Mouse (Mus musculus) hindbrain, embryonic 16.5 days (tissue): Measurements from ENCODE around the gene Bcl11b. TPM values are rescaled to one million over a fixed set of nuclear protein-coding genes. Genes with fewer than 3 reads are reported as not detected.
A peak's percentile ranks its signal among the peaks of the same experiment; 100 is the strongest.

Source experiments
- ATAC-seq: fragments of 200-750 bp; cut with Nextera tagmentation; 2 replicates; pipeline ENCODE4 v1.8.0; 2017; ENCODE audit warnings: moderate TSS enrichment, moderate library complexity
- H3K27ac ChIP-seq: fragments of 300-500 bp; sonication (generic); 2 replicates; pipeline ENCODE4 v1.5.1; 2014; ENCODE audit warnings: low read depth, mild to moderate bottlenecking, control low read depth, low read length, moderate library complexity
- H3K27me3 ChIP-seq: fragments of 300-500 bp; sonication (generic); replicated peaks from 2 replicates; pipeline ENCODE4 v1.6.1; 2014; ENCODE audit warnings: low read length; ENCODE audit not compliant: control insufficient read depth, insufficient read depth
- H3K36me3 ChIP-seq: fragments of 300-500 bp; sonication (generic); 2 replicates; pipeline ENCODE4 v1.6.1; 2014; ENCODE audit warnings: mild to moderate bottlenecking, low read length, moderate library complexity, mixed read lengths; ENCODE audit not compliant: control insufficient read depth, insufficient read depth
- H3K4me1 ChIP-seq: fragments of 300-500 bp; sonication (generic); 2 replicates; pipeline ENCODE4 v1.6.1; 2014; ENCODE audit warnings: low read depth, low read length; ENCODE audit not compliant: control insufficient read depth, insufficient read depth
- H3K4me2 ChIP-seq: fragments of 300-500 bp; sonication (generic); 2 replicates; pipeline ENCODE4 v1.6.1; 2014; ENCODE audit warnings: mild to moderate bottlenecking, low read length, control low read depth, moderate library complexity
- H3K4me3 ChIP-seq: fragments of 300-500 bp; sonication (generic); 2 replicates; pipeline ENCODE4 v1.5.1; 2014; ENCODE audit warnings: mild to moderate bottlenecking, low read length, control low read depth, moderate library complexity
- H3K9ac ChIP-seq: fragments of 300-500 bp; sonication (generic); 2 replicates; pipeline ENCODE4 v1.6.1; 2014; ENCODE audit warnings: low read depth, mild to moderate bottlenecking, control low read depth, low read length, moderate library complexity
- H3K9me3 ChIP-seq: fragments of 300-500 bp; sonication (generic); 2 replicates; pipeline ENCODE4 v1.6.1; 2014; ENCODE audit warnings: mild to moderate bottlenecking, low read length, moderate library complexity; ENCODE audit not compliant: control insufficient read depth
- WGBS: fragments of 180-500 bp; shearing (Covaris S2); extraction: QIAGEN DNeasy Blood & Tissue Kit; methylation state at CpG from one replicate; pipeline ENCODE4 v1.1.7; 2014; 5-methylcytosine and 5-hydroxymethylcytosine counted together
- polyA plus RNA-seq: library from polyadenylated mRNA; unstranded; fragments of >200 nt; fragmentation: Nextera tagmentation; extraction: Ambion mirVana; gene quantifications from 2 replicates; pipeline ENCODE4 v1.2.1, GENCODE M21; 2015

Gene Bcl11b
- polyA plus RNA-seq, 1 experiment from 2014 or later, result 12.0 TPM

GRCm38 (mm10) chr12:107969841-107970371, 33.5 kb downstream of the Bcl11b start:
- H3K9me3 ChIP-seq, result no peaks in the 10 kb centered on the region
- peaks cover 35% of the 10 kb centered on the region for H3K4me1 ChIP-seq
- peak overlapping the region; percentile 77 for H3K27ac ChIP-seq
- no peaks in the 10 kb centered on the region for H3K27me3 ChIP-seq
- WGBS, result 18% methylated on average over 18 of the region's 18 CpGs
- H3K36me3 ChIP-seq, result no peaks in the 10 kb centered on the region
- peak; percentile 55 for ATAC-seq
- H3K9ac ChIP-seq, result 0 out of 2 replicates have a peak overlapping the region, but pooled peaks have one; percentile 13
- H3K4me3 ChIP-seq, result peak overlapping the region; percentile 22
- H3K4me2 ChIP-seq, result peak overlapping the region; percentile 52

- Histone ChIP-seq H3K36me3 (no peaks in the 10 kb centered on the region), H3K9me3 (no peaks in the 10 kb centered on the region), H3K4me3 (no peak overlapping the region), H3K4me2 (no peak overlapping the region), H3K27ac (peak overlapping the region; percentile 77; the same call in 1 of the 2 replicates), H3K27me3 (no peaks in the 10 kb centered on the region), H3K4me1 (peaks cover 33% of the 10 kb centered on the region), H3K9ac (no peak overlapping the region)
- 62% methylated on average over 8 of the region's 8 CpGs for WGBS
- no peak for ATAC-seq
These were observed 34.3 kb downstream of the Bcl11b start for GRCm38 (mm10) chr12:107969126-107969525.

GRCm38 (mm10) chr12:107968331-107968730, 35.1 kb downstream of the Bcl11b start:
- H3K36me3 ChIP-seq, result no peaks in the 10 kb centered on the region
- 84% methylated on average over 3 of the region's 3 CpGs for WGBS
- ATAC-seq, result no peak
- no peaks in the 10 kb centered on the region for H3K27me3 ChIP-seq
- no peak overlapping the region for H3K27ac ChIP-seq
- no peak overlapping the region for H3K9ac ChIP-seq
- no peak overlapping the region for H3K4me2 ChIP-seq
- peaks cover 27% of the 10 kb centered on the region for H3K4me1 ChIP-seq
- no peak overlapping the region for H3K4me3 ChIP-seq
- no peaks in the 10 kb centered on the region for H3K9me3 ChIP-seq

GRCm38 (mm10) chr12:107967026-107967425, 36.4 kb downstream of the Bcl11b start:
- no peak overlapping the region for H3K4me3 ChIP-seq
- H3K4me1 ChIP-seq, result peaks cover 14% of the 10 kb centered on the region
- H3K9ac ChIP-seq, result no peak overlapping the region
- no peaks in the 10 kb centered on the region for H3K27me3 ChIP-seq
- H3K4me2 ChIP-seq, result no peak overlapping the region
- H3K36me3 ChIP-seq, result no peaks in the 10 kb centered on the region
- no peak for ATAC-seq
- WGBS, result 72% methylated on average over 7 of the region's 7 CpGs
- H3K27ac ChIP-seq, result no peak overlapping the region
- H3K9me3 ChIP-seq, result no peaks in the 10 kb centered on the region

GRCm38 (mm10) chr12:107965103-107965502, 38.3 kb downstream of the Bcl11b start:
- no peaks in the 10 kb centered on the region for H3K9me3 ChIP-seq
- H3K4me1 ChIP-seq, result peaks cover 23% of the 10 kb centered on the region
- H3K4me2 ChIP-seq, result no peak overlapping the region
- no peaks in the 10 kb centered on the region for H3K36me3 ChIP-seq
- no peak overlapping the region for H3K4me3 ChIP-seq
- ATAC-seq, result no peak
- WGBS, result 73% methylated on average over 12 of the region's 12 CpGs
- no peak overlapping the region for H3K27ac ChIP-seq
- H3K27me3 ChIP-seq, result no peaks in the 10 kb centered on the region
- no peak overlapping the region for H3K9ac ChIP-seq

GRCm38 (mm10) chr12:107964396-107965085, 38.9 kb downstream of the Bcl11b start:
- Histone ChIP-seq H3K27me3 (no peaks in the 10 kb centered on the region), H3K9ac (no peak overlapping the region), H3K36me3 (no peaks in the 10 kb centered on the region), H3K4me3 (no peak overlapping the region), H3K27ac (no peak overlapping the region), H3K9me3 (no peaks in the 10 kb centered on the region), H3K4me2 (no peak overlapping the region), H3K4me1 (peaks cover 21% of the 10 kb centered on the region)
- 65% methylated on average over 14 of the region's 14 CpGs for WGBS
- no peak for ATAC-seq

GRCm38 (mm10) chr12:107962852-107963251, 40.5 kb downstream of the Bcl11b start:
- Histone ChIP-seq H3K4me2 (no peak overlapping the region), H3K36me3 (no peaks in the 10 kb centered on the region), H3K27me3 (no peaks in the 10 kb centered on the region), H3K9ac (no peak overlapping the region), H3K4me3 (no peak overlapping the region), H3K9me3 (no peaks in the 10 kb centered on the region), H3K27ac (no peak overlapping the region), H3K4me1 (peaks cover 19% of the 10 kb centered on the region)
- no peak for ATAC-seq
- 56% methylated on average over 7 of the region's 7 CpGs for WGBS

- WGBS, result 57% methylated on average over 15 of the region's 15 CpGs
- Histone ChIP-seq H3K4me3 (no peak overlapping the region), H3K27me3 (no peaks in the 10 kb centered on the region), H3K27ac (no peak overlapping the region), H3K4me2 (no peak overlapping the region), H3K4me1 (peaks cover 19% of the 10 kb centered on the region), H3K9ac (no peak overlapping the region), H3K9me3 (no peaks in the 10 kb centered on the region), H3K36me3 (no peaks in the 10 kb centered on the region)
- ATAC-seq, result no peak
These were observed 41.6 kb downstream of the Bcl11b start for GRCm38 (mm10) chr12:107961843-107962242.

GRCm38 (mm10) chr12:107960789-107961491, 42.5 kb downstream of the Bcl11b start:
- peaks cover 19% of the 10 kb centered on the region for H3K4me1 ChIP-seq
- H3K4me2 ChIP-seq, result peak overlapping the region; percentile 15; the same call in 1 of the 2 replicates
- no peaks in the 10 kb centered on the region for H3K36me3 ChIP-seq
- H3K27ac ChIP-seq, result no peak overlapping the region
- H3K9me3 ChIP-seq, result no peaks in the 10 kb centered on the region
- H3K9ac ChIP-seq, result no peak overlapping the region
- no peaks in the 10 kb centered on the region for H3K27me3 ChIP-seq
- 24% methylated on average over 12 of the region's 12 CpGs for WGBS
- no peak overlapping the region for H3K4me3 ChIP-seq
- ATAC-seq, result peak; percentile 32; the same call in 1 of the 2 replicates
